Mouse (Mus musculus) brain, embryonic 14.5 days (tissue): ENCODE results near the gene Prkd1.

ENCODE experiments used
- CTCF ChIP-seq: fragments of 200-500 bp; IDR thresholded peaks from 2 replicates; pipeline ENCODE4 v1.5.1; 2012; ENCODE audit warnings: inconsistent platforms, mild to moderate bottlenecking, moderate library complexity, borderline replicate concordance; ENCODE audit not compliant: insufficient read depth, insufficient read length; ENCODE audit errors: extremely low read depth
- POLR2A ChIP-seq: fragments of 200-500 bp; IDR thresholded peaks from 2 replicates; pipeline ENCODE4 v1.6.1; 2012; ENCODE audit warnings: mild to moderate bottlenecking, inconsistent platforms, borderline replicate concordance; ENCODE audit not compliant: poor library complexity, insufficient read depth, insufficient read length, severe bottlenecking; ENCODE audit errors: extremely low read depth

DNA sequence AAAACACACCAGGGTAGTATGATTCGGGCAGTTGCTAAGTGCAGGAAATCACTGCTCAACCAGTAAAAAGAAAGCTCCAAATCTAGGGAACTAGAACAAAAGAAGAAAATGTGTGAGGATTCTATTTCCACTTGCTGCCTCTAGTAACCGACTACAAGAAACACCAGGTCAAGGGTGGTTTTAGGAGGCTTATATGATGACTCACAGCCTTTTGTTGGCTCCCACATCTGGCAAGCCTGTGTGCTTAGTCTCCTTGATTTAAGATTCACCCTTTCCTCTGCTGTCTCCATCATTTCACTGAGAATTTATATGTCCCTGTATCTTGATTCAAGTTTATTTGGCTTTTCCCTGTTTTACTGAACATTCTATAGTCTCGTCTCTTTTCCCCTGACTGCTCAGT is 339.6 kb downstream of the Prkd1 start:
- TF ChIP-seq CTCF, result no peak
- TF ChIP-seq POLR2A, result no peak
